Mouse (Mus musculus): ENCODE measurements around the gene Cpa1. TPM values are rescaled to one million over a fixed set of nuclear protein-coding genes. Genes with fewer than 3 reads are reported as not detected.

Cpa1 gene
- polyA plus RNA-seq, 1 experiment, result not detected

- no peak for DNase-seq (ENCODE audit: extremely low spot score in 1 of 2, low spot score in 1 of 2)
Measured at GRCm38 (mm10) chr6:30620591-30620990, 18.4 kb upstream of the Cpa1 start.

GRCm38 (mm10) chr6:30620994-30621393, 18.0 kb upstream of the Cpa1 start:
- no peak for DNase-seq (ENCODE audit: extremely low spot score in 1 of 2, low spot score in 1 of 2)

- DNase-seq (ENCODE audit: extremely low spot score in 1 of 2, low spot score in 1 of 2), result no peak
Measured at GRCm38 (mm10) chr6:30621986-30622389, 17.0 kb upstream of the Cpa1 start.

GRCm38 (mm10) chr6:30624763-30625162, 14.3 kb upstream of the Cpa1 start:
- no peak for DNase-seq (ENCODE audit: extremely low spot score in 1 of 2, low spot score in 1 of 2)

- peak in 1 of 2 experiments; percentile 12 for DNase-seq (ENCODE audit: extremely low spot score in 1 of 2, low spot score in 1 of 2)
Measured at GRCm38 (mm10) chr6:30628152-30628551, 10.9 kb upstream of the Cpa1 start.

GRCm38 (mm10) chr6:30629989-30630388, 9.0 kb upstream of the Cpa1 start:
- DNase-seq (ENCODE audit: extremely low spot score in 1 of 2, low spot score in 1 of 2), result no peak

- DNase-seq (ENCODE audit: extremely low spot score in 1 of 2, low spot score in 1 of 2), result no peak
Measured at GRCm38 (mm10) chr6:30635361-30635862, 3.6 kb upstream of the Cpa1 start.

- no peak for DNase-seq (ENCODE audit: extremely low spot score in 1 of 2, low spot score in 1 of 2)
Measured at GRCm38 (mm10) chr6:30636186-30636842, 2.7 kb upstream of the Cpa1 start.

GRCm38 (mm10) chr6:30643694-30644460, 4.9 kb downstream of the Cpa1 start:
- no peak for DNase-seq (ENCODE audit: extremely low spot score in 1 of 2, low spot score in 1 of 2)

- DNase-seq (ENCODE audit: extremely low spot score in 1 of 2, low spot score in 1 of 2), result no peak
Measured at GRCm38 (mm10) chr6:30644462-30644861, 5.4 kb downstream of the Cpa1 start.

GRCm38 (mm10) chr6:30645379-30645778, 6.4 kb downstream of the Cpa1 start:
- DNase-seq (ENCODE audit: extremely low spot score in 1 of 2, low spot score in 1 of 2), result no peak

GRCm38 (mm10) chr6:30649651-30650296, 10.8 kb downstream of the Cpa1 start:
- DNase-seq (ENCODE audit: extremely low spot score in 1 of 2, low spot score in 1 of 2), result peak in 1 of 2 experiments; percentile 58

GRCm38 (mm10) chr6:30652425-30653188, 13.6 kb downstream of the Cpa1 start:
- no peak for DNase-seq (ENCODE audit: extremely low spot score in 1 of 2, low spot score in 1 of 2)

GRCm38 (mm10) chr6:30653518-30653917, 14.5 kb downstream of the Cpa1 start:
- no peak for DNase-seq (ENCODE audit: extremely low spot score in 1 of 2, low spot score in 1 of 2)

GRCm38 (mm10) chr6:30654402-30654859, 15.4 kb downstream of the Cpa1 start:
- DNase-seq (ENCODE audit: extremely low spot score in 1 of 2, low spot score in 1 of 2), result no peak

GRCm38 (mm10) chr6:30654932-30655331, 15.9 kb downstream of the Cpa1 start:
- no peak for DNase-seq (ENCODE audit: extremely low spot score in 1 of 2, low spot score in 1 of 2)

GRCm38 (mm10) chr6:30657279-30657678, 18.3 kb downstream of the Cpa1 start:
- no peak for DNase-seq (ENCODE audit: extremely low spot score in 1 of 2, low spot score in 1 of 2)

GRCm38 (mm10) chr6:30658619-30659018, 19.6 kb downstream of the Cpa1 start:
- no peak for DNase-seq (ENCODE audit: extremely low spot score in 1 of 2, low spot score in 1 of 2)

- no peak for DNase-seq (ENCODE audit: extremely low spot score in 1 of 2, low spot score in 1 of 2)
Measured at GRCm38 (mm10) chr6:30664776-30665175, 25.8 kb downstream of the Cpa1 start.

- no peak for DNase-seq (ENCODE audit: extremely low spot score in 1 of 2, low spot score in 1 of 2)
Measured at GRCm38 (mm10) chr6:30665296-30665695, 26.3 kb downstream of the Cpa1 start.

- no peak for DNase-seq (ENCODE audit: extremely low spot score in 1 of 2, low spot score in 1 of 2)
Measured at GRCm38 (mm10) chr6:30666043-30666442, 27.0 kb downstream of the Cpa1 start.

All from frontal cortex, adult 2 months (tissue).